Mouse (Mus musculus): ENCODE data around the gene Rplp2.
"Not testable (repeated sequence)": the region's sequence is repeated elsewhere in the genome, so short reads cannot be mapped to it uniquely, and the experiment has no call there.

Gene Rplp2

GRCm38 (mm10) chr7:141443828-141444237, 3.3 kb upstream of the Rplp2 start, which contains the start of gene Pidd1:
Gene Pidd1, minus strand, starts transcription at chr7:141444025.
- DNase-seq (ENCODE audit: low spot score in 2 of 2) = no peak

DNA sequence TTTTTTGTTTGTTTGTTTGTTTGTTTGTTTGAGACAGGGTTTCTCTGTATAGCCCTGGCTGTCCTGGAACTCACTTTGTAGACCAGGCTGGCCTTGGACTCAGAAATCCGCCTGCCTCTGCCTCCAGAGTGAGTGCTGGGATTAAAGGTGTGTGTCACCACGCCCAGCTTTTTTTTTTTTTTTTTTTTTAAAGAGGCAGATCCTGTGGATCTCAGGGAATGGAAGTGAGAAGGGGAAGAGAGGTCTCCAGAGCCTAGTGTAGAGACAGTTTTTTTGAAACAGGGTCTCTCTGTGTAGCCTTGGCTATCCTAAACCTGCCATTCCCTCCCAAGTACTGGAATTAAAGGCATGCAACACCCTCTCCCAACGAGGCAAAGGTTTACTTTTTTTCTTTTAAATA, 796 bp upstream of the Rplp2 start:
- DNase-seq (ENCODE audit: low spot score in 2 of 2) = not testable (repeated sequence)

DNA sequence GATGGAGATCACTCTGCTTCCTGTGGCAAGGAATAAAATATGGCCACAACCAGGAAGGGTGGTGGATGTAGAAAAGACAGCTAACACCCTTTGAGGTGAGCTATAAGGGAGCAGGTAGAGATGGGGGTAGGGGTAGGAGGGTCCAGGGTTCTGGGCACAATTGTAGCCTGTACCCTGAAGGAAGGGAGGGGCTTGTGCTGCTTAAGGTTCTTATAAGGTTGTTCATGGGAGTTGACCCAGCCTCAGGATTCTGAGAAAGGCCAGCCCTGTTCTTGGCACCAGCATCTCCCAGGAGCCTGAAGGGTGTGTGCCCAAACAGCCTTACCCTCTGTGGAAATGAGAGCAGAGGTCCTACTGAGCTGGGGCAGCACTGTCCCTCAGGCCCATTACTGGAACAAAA, 4.8 kb downstream of the Rplp2 start:
- no peak for DNase-seq (ENCODE audit: low spot score in 2 of 2)

- DNase-seq (ENCODE audit: low spot score in 2 of 2) = no peak
These were observed 6.5 kb downstream of the Rplp2 start for GRCm38 (mm10) chr7:141453636-141454035.

DNA sequence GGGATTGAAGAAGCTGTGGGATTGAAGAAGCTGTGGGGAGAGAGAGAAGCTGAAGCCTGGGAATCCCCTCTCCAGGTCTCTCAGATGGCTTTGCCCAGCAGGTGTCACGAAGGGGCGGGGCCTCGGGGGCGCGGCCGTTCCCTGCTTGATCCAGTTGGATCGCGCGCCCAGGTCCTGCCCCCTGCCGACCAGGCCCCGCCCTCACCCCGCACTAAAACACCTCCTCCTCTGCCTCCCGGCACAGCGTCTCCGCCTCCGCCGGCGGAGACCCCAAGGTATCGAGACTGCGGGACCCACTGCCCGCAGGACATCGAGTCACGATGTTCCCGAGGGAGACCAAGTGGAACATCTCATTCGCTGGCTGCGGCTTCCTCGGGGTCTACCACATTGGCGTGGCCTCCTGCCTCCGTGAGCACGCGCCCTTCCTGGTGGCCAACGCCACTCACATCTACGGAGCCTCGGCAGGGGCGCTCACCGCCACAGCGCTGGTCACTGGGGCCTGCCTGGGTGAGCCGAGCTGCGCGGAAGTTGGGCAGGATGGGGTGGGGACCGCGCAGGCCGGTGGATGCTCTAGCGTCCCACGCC, 7.9 kb downstream of the Rplp2 start, which contains the start of gene Pnpla2:
TSS of gene Pnpla2 (plus strand) at position 232 of the 585 bp plus-strand sequence.
- DNase-seq (ENCODE audit: low spot score in 2 of 2) = peak; percentile 85 to 90

DNA sequence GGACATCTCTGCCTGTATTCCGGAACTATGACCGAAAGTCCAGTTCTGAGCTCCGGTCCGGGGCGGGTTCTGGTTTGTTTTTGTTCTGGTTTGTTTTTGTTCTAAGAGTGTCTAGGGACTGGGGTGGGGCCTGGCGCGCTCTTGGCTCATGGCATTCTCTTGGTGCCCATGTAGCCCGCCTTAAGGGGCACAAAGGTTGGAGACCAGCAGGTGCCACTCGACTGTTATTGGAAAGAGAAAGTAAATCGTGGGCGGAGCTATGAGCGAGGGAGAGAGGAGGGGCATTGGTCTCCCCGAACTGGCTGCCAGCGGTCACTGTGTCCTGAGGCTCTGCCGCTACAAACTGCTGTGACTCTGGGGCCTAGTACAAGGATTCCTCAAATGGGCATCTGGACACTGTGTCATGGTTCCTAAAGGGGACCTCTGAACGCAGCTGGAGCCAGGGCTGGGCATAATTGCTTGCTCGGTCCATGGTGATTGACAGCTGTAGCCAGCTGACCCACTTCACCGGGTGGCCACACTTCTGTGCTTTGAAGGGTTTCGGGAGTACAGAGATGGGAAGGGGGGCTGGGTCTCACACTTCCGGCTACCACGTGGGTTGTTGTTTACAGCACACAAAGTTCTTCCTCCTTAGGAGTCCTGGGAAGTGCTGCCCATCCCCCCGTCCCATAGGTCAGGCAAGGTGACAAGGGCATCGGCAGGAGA, 8.6 kb downstream of the Rplp2 start:
- DNase-seq (ENCODE audit: low spot score in 2 of 2) = peak in 1 of 2 experiments; percentile 36

- DNase-seq (ENCODE audit: low spot score in 2 of 2) = no peak
These were observed 9.6 kb downstream of the Rplp2 start for GRCm38 (mm10) chr7:141456739-141457138.

GRCm38 (mm10) chr7:141457236-141457635, 10.1 kb downstream of the Rplp2 start:
- no peak for DNase-seq (ENCODE audit: low spot score in 2 of 2)

GRCm38 (mm10) chr7:141457986-141458660, 11.0 kb downstream of the Rplp2 start:
- no peak for DNase-seq (ENCODE audit: low spot score in 2 of 2)

- DNase-seq (ENCODE audit: low spot score in 2 of 2) = no peak
These were observed 11.5 kb downstream of the Rplp2 start for GRCm38 (mm10) chr7:141458661-141459060.

DNA sequence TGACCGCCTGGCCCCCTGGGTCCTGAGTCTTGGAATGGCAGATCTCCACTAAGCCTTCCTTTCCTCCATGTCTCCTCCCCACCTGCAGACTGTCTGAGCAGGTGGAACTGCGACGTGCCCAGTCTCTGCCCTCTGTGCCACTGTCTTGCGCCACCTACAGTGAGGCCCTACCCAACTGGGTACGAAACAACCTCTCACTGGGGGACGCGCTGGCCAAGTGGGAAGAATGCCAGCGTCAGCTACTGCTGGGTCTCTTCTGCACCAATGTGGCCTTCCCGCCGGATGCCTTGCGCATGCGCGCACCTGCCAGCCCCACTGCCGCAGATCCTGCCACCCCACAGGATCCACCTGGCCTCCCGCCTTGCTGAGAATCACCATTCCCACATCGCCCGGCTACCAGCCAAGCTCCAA, 12.1 kb downstream of the Rplp2 start:
- DNase-seq (ENCODE audit: low spot score in 2 of 2) = no peak

DNA sequence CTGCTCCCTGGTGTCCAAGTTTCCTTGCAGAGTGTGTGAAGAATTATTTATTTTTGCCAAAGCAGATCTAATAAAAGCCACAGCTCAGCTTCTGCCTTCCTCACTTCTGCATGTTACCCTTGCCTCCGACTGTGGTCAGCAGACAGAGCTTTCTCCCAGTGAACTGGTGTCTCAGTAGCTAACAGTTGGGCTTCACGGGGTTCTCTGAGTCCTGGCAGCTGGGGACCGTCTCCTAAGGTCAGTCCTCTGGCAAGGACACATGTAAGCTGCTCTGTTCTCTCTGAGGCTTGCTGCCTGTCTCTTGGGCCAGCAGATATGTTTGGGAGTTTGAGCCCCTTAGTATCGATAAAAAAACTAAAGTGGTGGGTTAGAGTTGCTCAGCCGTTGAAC, 12.8 kb downstream of the Rplp2 start:
- no peak for DNase-seq (ENCODE audit: low spot score in 2 of 2)

GRCm38 (mm10) chr7:141460391-141461113, 13.4 kb downstream of the Rplp2 start, which contains the start of gene Cracr2b:
Gene Cracr2b, plus strand, starts transcription at chr7:141461094.
- DNase-seq (ENCODE audit: low spot score in 2 of 2) = no peak

DNA sequence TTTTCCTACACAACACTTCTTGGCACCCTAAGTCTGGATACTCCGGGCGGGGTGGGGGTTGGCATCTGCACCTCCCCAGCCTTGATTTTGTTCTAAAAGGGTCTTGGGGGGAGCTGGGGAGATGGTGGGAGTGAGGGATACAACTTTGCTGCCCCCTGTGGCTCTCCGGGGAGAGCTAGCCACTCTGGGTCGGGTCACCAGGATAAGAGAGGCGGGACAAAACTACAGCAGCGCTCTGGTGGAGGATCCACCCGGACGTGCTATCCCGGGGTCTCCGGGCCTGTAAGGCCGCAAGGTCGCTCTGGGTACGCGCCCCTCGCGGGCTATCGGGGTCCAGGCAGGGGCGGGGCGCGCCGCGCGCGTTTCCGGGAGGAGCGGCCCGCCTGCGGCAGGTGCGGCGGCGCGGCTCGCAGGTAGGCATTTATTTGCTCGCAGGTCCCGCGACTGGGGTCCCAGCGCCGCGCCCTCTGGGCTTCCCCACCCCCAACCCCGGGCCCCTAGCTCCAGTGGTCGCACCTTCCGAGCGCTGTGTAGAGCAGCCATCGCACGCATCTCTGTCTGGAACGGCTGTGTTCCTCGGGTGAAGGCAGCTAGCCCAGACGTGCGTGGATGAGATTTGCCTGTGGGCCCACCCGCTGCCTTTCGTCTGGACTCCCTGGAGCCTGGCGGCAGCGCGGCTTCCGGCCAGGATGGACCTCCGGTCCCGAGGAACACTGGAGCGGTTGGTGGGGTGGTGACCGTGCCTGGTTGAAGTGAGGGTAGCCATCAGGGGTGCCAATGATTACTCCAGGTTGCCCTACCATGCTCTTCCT, 14.6 kb downstream of the Rplp2 start:
- DNase-seq (ENCODE audit: low spot score in 2 of 2) = no peak

- no peak for DNase-seq (ENCODE audit: low spot score in 2 of 2)
These were observed 15.2 kb downstream of the Rplp2 start for GRCm38 (mm10) chr7:141462333-141462821.

GRCm38 (mm10) chr7:141463824-141464602, 16.8 kb downstream of the Rplp2 start:
- no peak for DNase-seq (ENCODE audit: low spot score in 2 of 2)

DNA sequence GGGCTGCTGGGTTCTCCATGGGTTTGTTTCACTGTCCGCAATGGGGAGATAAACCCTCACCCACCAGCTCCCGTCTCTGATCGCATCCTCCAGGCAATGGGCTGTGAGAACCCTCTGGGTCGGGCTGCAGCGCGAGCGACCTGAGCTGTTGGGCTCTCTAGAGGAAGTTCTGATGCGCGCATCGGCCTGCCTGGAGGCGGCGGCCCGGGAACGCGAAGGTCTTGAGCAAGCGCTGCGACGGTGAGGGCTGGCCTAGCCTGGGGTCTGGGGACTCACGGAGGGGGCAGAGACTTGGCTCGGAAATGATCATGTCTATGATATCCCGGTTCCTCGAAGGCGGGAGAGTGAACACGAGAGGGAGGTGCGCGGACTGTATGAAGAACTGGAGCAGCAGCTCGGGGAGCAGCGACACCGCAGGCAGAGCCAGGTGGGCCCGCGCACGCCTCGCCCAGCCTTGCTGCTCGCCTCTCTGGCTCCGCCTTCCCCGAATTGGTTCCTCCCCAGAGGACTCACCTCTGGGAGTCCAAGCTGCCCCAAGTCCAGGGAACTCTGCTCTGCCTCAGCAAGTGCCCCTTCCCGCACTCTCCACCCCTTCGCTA, 17.5 kb downstream of the Rplp2 start:
- no peak for DNase-seq (ENCODE audit: low spot score in 2 of 2)

- no peak for DNase-seq (ENCODE audit: low spot score in 2 of 2)
These were observed 18.3 kb downstream of the Rplp2 start for GRCm38 (mm10) chr7:141465388-141466044.

DNA sequence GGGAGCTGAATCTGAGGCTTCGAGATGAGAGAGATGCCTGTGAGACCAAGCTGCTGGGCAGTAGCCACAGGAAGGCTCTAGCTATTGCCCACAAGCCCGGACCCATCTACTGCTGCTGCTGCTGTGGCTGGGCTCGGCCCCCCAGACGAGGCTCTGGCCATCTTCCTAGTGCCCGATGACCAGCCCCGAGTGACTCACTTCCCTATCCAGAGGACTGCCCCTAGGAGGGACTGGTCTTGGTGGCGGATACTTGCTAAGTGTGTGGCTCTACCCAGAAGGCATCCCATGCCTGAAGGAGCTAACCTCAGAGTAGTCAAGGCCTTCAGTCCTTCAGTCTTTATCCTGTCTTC, 18.9 kb downstream of the Rplp2 start:
- no peak for DNase-seq (ENCODE audit: low spot score in 2 of 2)
